Mouse (Mus musculus): ENCODE data around the gene Gm5148.

Gene Gm5148

DNA sequence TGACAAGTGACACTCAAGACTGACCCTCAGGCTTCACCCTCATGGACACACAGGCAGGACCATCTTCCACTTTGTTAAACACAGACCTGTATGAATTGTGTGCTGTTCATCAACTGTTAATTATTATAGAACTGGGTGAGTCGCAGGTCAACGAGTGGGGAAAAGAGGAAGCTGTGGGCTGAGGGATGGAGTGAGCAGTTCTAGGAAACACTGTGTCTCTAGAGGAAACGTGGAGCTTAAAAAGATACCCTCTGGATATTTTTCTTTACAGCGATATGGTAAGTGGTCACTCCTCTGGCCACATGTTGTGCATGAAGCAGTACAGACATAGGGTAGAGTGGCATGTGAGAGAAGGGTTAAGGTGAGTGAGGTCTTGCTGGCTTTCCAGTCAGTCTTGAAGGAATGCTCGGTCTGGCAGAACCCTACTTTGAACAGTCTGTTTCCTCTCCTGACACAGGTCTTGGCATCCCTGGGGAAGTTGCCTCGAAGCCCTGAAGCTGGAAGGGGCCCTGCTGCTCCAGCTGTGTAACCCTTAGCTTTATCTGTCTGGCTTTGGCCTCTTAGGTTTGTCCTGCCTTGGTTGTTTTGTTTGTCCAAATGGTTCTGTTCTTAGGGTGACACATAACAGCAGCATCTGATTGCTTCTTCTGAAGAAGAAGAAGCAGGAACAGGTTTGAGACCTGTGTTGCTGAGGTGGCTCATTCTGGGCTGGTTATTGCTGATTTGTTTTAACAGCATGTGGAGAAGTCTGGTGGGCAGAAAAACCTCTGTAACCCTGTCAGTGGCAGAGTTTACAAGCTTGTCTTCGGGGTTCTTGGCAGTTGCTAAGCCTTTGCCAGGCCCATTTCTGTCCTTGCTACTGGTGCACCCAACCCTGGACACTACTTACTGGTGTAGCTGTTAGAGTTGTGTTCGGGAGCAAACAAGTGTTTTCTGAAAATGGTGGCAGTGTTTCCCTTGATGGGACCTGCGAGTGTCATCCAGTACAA lies 4.1 kb upstream of the Gm5148 start:
- H3K27me3 ChIP-seq (ENCODE audit: insufficient read depth, low read length): peaks cover 43% of the 10 kb centered on the region
- TF ChIP-seq CTCF (conservative IDR thresholded peaks at IDR 0.05; ENCODE audit: low read length): no peak
- no peak for TF ChIP-seq NANOG (IDR thresholded peaks at IDR 0.05; ENCODE audit: borderline replicate concordance, low read length)
- no peak for TF ChIP-seq POU5F1 (IDR thresholded peaks at IDR 0.05; ENCODE audit: borderline replicate concordance, low read length)
- no peaks in the 10 kb centered on the region for H3K36me3 ChIP-seq (ENCODE audit: insufficient read depth, low read length)
- peaks cover 18% of the 10 kb centered on the region for H3K4me1 ChIP-seq (replicated peaks; ENCODE audit: low read depth, low read length)
- H3K9me3 ChIP-seq (ENCODE audit: low read length): no peaks in the 10 kb centered on the region
- no peak overlapping the region for H3K4me3 ChIP-seq (replicated peaks; ENCODE audit: low read length)

- peaks cover 28% of the 10 kb centered on the region for H3K4me1 ChIP-seq (replicated peaks; ENCODE audit: low read depth, low read length)
- H3K27me3 ChIP-seq (ENCODE audit: insufficient read depth, low read length): peaks cover 51% of the 10 kb centered on the region
- H3K36me3 ChIP-seq (ENCODE audit: insufficient read depth, low read length): no peaks in the 10 kb centered on the region
- H3K9me3 ChIP-seq (ENCODE audit: low read length): no peaks in the 10 kb centered on the region
- TF ChIP-seq CTCF (conservative IDR thresholded peaks at IDR 0.05; ENCODE audit: low read length) (no peak), NANOG (IDR thresholded peaks at IDR 0.05; ENCODE audit: borderline replicate concordance, low read length) (no peak), POU5F1 (IDR thresholded peaks at IDR 0.05; ENCODE audit: borderline replicate concordance, low read length) (no peak)
- H3K4me3 ChIP-seq (replicated peaks; ENCODE audit: low read length): no peak overlapping the region
Measured at GRCm38 (mm10) chr3:37727392-37727791, 3.1 kb upstream of the Gm5148 start.

- Histone ChIP-seq H3K36me3 (ENCODE audit: insufficient read depth, low read length) (no peaks in the 10 kb centered on the region), H3K9me3 (ENCODE audit: low read length) (no peaks in the 10 kb centered on the region), H3K4me3 (replicated peaks; ENCODE audit: low read length) (no peak overlapping the region), H3K27me3 (ENCODE audit: insufficient read depth, low read length) (peaks cover 56% of the 10 kb centered on the region), H3K4me1 (replicated peaks; ENCODE audit: low read depth, low read length) (peaks cover 30% of the 10 kb centered on the region)
- TF ChIP-seq NANOG (IDR thresholded peaks at IDR 0.05; ENCODE audit: borderline replicate concordance, low read length) (no peak), CTCF (conservative IDR thresholded peaks at IDR 0.05; ENCODE audit: low read length) (no peak), POU5F1 (IDR thresholded peaks at IDR 0.05; ENCODE audit: borderline replicate concordance, low read length) (no peak)
Measured at GRCm38 (mm10) chr3:37726501-37727140, 2.3 kb upstream of the Gm5148 start.

GRCm38 (mm10) chr3:37724946-37725735 lies 851 bp upstream of the Gm5148 start:
- Histone ChIP-seq H3K4me3 (replicated peaks; ENCODE audit: low read length) (peak overlapping the region; percentile 69; the same call in 1 of the 2 replicates), H3K4me1 (replicated peaks; ENCODE audit: low read depth, low read length) (peaks cover 30% of the 10 kb centered on the region), H3K27me3 (ENCODE audit: insufficient read depth, low read length) (peaks cover 68% of the 10 kb centered on the region), H3K9me3 (ENCODE audit: low read length) (no peaks in the 10 kb centered on the region), H3K36me3 (ENCODE audit: insufficient read depth, low read length) (no peaks in the 10 kb centered on the region)
- no peak for TF ChIP-seq NANOG (IDR thresholded peaks at IDR 0.05; ENCODE audit: borderline replicate concordance, low read length)
- TF ChIP-seq CTCF (conservative IDR thresholded peaks at IDR 0.05; ENCODE audit: low read length): no peak
- no peak for TF ChIP-seq POU5F1 (IDR thresholded peaks at IDR 0.05; ENCODE audit: borderline replicate concordance, low read length)

GRCm38 (mm10) chr3:37723662-37724170 lies 574 bp downstream of the Gm5148 start:
- Histone ChIP-seq H3K4me3 (replicated peaks; ENCODE audit: low read length) (peak overlapping the region; percentile 69), H3K36me3 (ENCODE audit: insufficient read depth, low read length) (no peaks in the 10 kb centered on the region), H3K27me3 (ENCODE audit: insufficient read depth, low read length) (peaks cover 75% of the 10 kb centered on the region), H3K4me1 (replicated peaks; ENCODE audit: low read depth, low read length) (peaks cover 30% of the 10 kb centered on the region), H3K9me3 (ENCODE audit: low read length) (no peaks in the 10 kb centered on the region)
- TF ChIP-seq POU5F1 (IDR thresholded peaks at IDR 0.05; ENCODE audit: borderline replicate concordance, low read length): no peak
- TF ChIP-seq CTCF (conservative IDR thresholded peaks at IDR 0.05; ENCODE audit: low read length): no peak
- no peak for TF ChIP-seq NANOG (IDR thresholded peaks at IDR 0.05; ENCODE audit: borderline replicate concordance, low read length)

GRCm38 (mm10) chr3:37723061-37723521 lies 1.2 kb downstream of the Gm5148 start:
- Histone ChIP-seq H3K9me3 (ENCODE audit: low read length) (no peaks in the 10 kb centered on the region), H3K4me3 (replicated peaks; ENCODE audit: low read length) (peak overlapping the region; percentile 69)
- TF ChIP-seq NANOG (IDR thresholded peaks at IDR 0.05; ENCODE audit: borderline replicate concordance, low read length) (no peak), CTCF (conservative IDR thresholded peaks at IDR 0.05; ENCODE audit: low read length) (no peak), POU5F1 (IDR thresholded peaks at IDR 0.05; ENCODE audit: borderline replicate concordance, low read length) (no peak)

GRCm38 (mm10) chr3:37722487-37723060 lies 1.7 kb downstream of the Gm5148 start:
- Histone ChIP-seq H3K4me1 (replicated peaks; ENCODE audit: low read depth, low read length) (peaks cover 30% of the 10 kb centered on the region), H3K27me3 (ENCODE audit: insufficient read depth, low read length) (peaks cover 67% of the 10 kb centered on the region), H3K36me3 (ENCODE audit: insufficient read depth, low read length) (no peaks in the 10 kb centered on the region), H3K9me3 (ENCODE audit: low read length) (no peaks in the 10 kb centered on the region), H3K4me3 (replicated peaks; ENCODE audit: low read length) (peak overlapping the region; percentile 69; the same call in 1 of the 2 replicates)
- TF ChIP-seq POU5F1 (IDR thresholded peaks at IDR 0.05; ENCODE audit: borderline replicate concordance, low read length): no peak
- no peak for TF ChIP-seq CTCF (conservative IDR thresholded peaks at IDR 0.05; ENCODE audit: low read length)
- TF ChIP-seq NANOG (IDR thresholded peaks at IDR 0.05; ENCODE audit: borderline replicate concordance, low read length): no peak

More at GRCm38 (mm10) chr3:37723061-37723521, 1.2 kb downstream of the Gm5148 start:
- Histone ChIP-seq H3K27me3 (ENCODE audit: insufficient read depth, low read length) (peaks cover 70% of the 10 kb centered on the region), H3K4me1 (replicated peaks; ENCODE audit: low read depth, low read length) (peaks cover 30% of the 10 kb centered on the region), H3K36me3 (ENCODE audit: insufficient read depth, low read length) (no peaks in the 10 kb centered on the region)

Data from E14TG2a.4 (cell line).